Mouse (Mus musculus) myocyte (in vitro differentiated cells): ENCODE measurements around the gene Adamts9.

Experiments used
- POLR2A ChIP-seq: IDR thresholded peaks from one replicate; pipeline ENCODE4 v1.6.1; 2011; ENCODE audit warnings: low read depth, mild to moderate bottlenecking, control low read depth, moderate library complexity; ENCODE audit not compliant: insufficient read length
- POLR2AphosphoS2 ChIP-seq: IDR thresholded peaks from one replicate; pipeline ENCODE4 v1.6.1; 2011; ENCODE audit warnings: low read depth, control low read depth; ENCODE audit not compliant: insufficient read length

GRCm38 (mm10) chr6:92983421-92983820 is 40.1 kb upstream of the Adamts9 start:
- no peak for TF ChIP-seq POLR2AphosphoS2
- no peak for TF ChIP-seq POLR2A
